Mouse (Mus musculus) layer of hippocampus, postnatal 14 days (tissue): ENCODE measurements at regions not wholly inside any gene's neighbourhood (a gene's known extent, or its start where the extent isn't known, plus 50 kb on each side); places are given as distances from the start of the nearest gene placed in this dataset.
A peak's percentile ranks its signal among the peaks of the same experiment; 100 is the strongest.

Experiments
- DNase-seq, 2 experiments: peaks; one replicate each; pipeline ENCODE4 v3.0.0; 2021 to 2022; ENCODE audit warnings: low spot score in 2 of 2, mixed read lengths in 1 of 2

DNA sequence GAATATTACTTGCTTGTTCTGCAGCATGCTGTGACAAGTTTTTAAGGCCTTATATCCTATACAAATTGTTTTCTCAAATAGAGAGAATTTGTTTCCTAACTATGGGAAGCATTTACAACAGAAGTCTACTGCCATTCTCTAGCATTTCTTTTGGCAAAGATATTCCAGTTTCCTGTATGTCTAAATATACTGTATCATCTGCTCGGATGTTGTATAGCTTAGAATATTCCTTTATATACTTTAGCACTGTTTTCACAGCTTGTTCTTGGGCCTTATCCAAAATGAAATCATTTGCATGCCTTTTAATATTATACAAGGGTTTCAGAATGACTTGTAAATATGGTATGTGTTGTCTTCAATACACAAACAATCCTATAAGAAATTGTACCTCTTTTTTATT lies 92.1 kb upstream of the Ins2 start:
- no peak for DNase-seq

DNA sequence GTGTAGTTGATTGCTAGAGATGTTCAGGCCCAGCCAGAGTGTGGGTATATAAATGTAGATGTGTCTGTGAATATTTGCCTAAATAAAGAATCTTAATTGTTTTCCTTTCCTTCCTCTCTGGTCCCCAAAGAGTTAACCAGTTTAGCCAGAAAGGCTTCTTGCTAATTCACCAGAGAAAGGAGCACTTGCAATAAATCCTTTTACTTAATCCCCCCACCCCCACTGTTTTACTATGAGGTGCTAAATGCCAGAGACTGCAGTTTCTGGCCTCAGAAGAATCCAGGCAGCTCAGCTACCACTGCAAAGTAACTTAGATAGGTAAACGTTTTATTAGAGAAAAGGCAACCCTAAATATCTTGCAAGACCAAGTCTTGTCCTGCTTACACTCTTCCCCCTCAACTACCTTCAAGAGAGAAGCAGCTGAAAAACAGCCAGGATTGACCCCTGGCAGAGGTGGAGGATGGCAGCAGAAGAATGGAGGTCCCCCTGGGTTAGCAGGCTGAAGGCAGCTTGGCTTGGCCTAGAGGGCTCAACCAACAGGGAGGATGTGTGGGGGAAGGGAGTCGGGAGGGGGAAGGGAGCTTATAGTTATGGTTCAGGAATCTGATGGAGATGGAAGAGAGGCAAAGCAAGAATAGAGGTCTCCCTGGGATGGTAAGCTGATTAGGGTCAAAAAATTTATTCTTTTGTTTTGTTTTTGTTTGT lies 87.9 kb upstream of the Ins2 start:
- DNase-seq, result no peak

DNA sequence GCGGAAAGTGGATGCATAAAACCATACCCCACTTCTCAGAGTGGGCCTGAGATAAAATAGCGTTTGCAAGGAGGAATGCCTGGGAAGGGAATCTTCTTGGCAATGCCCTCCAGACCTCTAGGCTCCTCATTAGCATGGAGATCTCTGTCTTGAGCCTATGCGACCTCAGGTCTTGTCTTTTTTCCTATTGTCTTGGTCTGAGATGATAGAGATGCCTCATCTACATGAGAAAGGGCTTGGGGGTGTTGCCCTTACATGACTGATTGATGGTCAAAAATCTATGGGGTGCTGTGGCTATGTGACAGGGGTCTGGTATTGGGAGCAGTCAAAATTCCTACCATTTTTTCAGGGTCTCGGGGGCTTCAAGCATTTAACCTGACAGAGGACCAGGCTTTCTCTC lies 67.5 kb upstream of the Ins2 start:
- DNase-seq, result no peak

DNA sequence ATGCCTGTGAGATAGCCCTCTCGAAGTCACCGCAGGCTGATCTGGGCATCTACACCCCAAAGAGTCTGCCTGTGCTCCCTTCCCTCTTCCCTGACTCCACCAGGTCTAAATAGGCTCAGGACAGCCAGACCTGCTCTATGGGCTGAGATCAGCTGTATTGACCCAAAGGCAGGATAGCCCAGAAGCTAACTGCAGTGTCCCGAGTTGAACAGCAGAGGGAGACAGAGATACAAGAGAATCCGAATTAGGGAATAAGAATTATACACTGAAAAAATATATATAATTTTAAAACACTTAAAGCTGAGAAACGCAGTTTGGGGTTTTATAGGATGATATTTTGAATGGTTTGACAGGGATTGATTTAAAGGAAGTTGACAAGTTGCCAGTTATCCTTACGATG lies 56.2 kb upstream of the Ins2 start:
- peak; percentile 6 to 57 for DNase-seq

DNA sequence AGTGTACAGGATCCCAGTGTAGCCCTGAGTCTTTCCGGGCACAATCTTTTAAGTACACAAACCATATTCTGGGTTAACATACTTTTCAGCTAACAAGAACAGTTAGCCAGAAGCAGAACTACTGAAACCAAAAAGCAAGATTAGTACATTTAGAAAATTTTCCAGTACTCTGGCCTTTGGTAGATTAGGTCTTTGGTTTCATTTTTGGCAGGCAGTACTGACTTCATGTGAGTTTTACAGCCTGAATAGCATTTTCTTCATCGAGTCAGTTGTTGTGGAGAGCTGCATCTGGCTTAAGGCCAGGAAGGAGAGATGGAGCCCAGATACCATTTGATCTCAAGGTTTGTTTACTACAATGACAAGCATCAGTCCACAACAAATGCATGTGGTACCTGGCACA lies 51.3 kb upstream of the Ins2 start:
- DNase-seq, result no peak
